Mouse (Mus musculus): ENCODE data around the gene Mtx1.

GRCm38 (mm10) chr3:89183058-89183958, 43.6 kb downstream of the Mtx1 start, which contains the start of gene Fam189b:
- no peak for TF ChIP-seq CTCF (IDR thresholded peaks at IDR 0.05; ENCODE audit: borderline replicate concordance, insufficient read depth, low read depth, low read length)
- TF ChIP-seq POLR2A (IDR thresholded peaks at IDR 0.05; ENCODE audit: borderline replicate concordance, insufficient read depth, low read length): peak; percentile 86

Data from cerebellum, adult 2 months (tissue).